Mouse (Mus musculus): ENCODE measurements at regions not wholly inside any gene's neighbourhood (a gene's known extent, or its start where the extent isn't known, plus 50 kb on each side); places are given as distances from the start of the nearest gene placed in this dataset.
A peak's percentile ranks its signal among the peaks of the same experiment; 100 is the strongest.

GRCm38 (mm10) chr7:69994540-69995303 lies 371.8 kb downstream of the Nr2f2 start:
- DNase-seq, result no peak

GRCm38 (mm10) chr7:69992383-69993327 lies 373.9 kb downstream of the Nr2f2 start:
- DNase-seq, result peak in 1 of 2 experiments; percentile 4

GRCm38 (mm10) chr7:69991982-69992381 lies 374.6 kb downstream of the Nr2f2 start:
- no peak for DNase-seq

- DNase-seq, result peak; percentile 2 to 15
Observed at GRCm38 (mm10) chr7:69988704-69989103, 377.8 kb downstream of the Nr2f2 start.

GRCm38 (mm10) chr7:69981301-69981700 lies 385.2 kb downstream of the Nr2f2 start:
- DNase-seq, result no peak

- no peak for DNase-seq
Observed at GRCm38 (mm10) chr7:69976369-69976768, 390.2 kb downstream of the Nr2f2 start.

GRCm38 (mm10) chr7:69964002-69964401 lies 402.5 kb downstream of the Nr2f2 start:
- no peak for DNase-seq

GRCm38 (mm10) chr7:69950221-69950670 lies 416.3 kb downstream of the Nr2f2 start:
- DNase-seq, result no peak

GRCm38 (mm10) chr7:69949647-69950121 lies 416.9 kb downstream of the Nr2f2 start:
- peak; percentile 83 to 87 for DNase-seq

- DNase-seq, result no peak
Observed at GRCm38 (mm10) chr7:69946396-69946795, 420.1 kb downstream of the Nr2f2 start.

GRCm38 (mm10) chr7:69941881-69942280 lies 424.7 kb downstream of the Nr2f2 start:
- no peak for DNase-seq

- DNase-seq, result no peak
Observed at GRCm38 (mm10) chr7:69925261-69925660, 441.3 kb downstream of the Nr2f2 start.

- peak in 1 of 2 experiments; percentile 7 for DNase-seq
Observed at GRCm38 (mm10) chr7:69924551-69924950, 442.0 kb downstream of the Nr2f2 start.

GRCm38 (mm10) chr7:69911760-69912159 lies 454.8 kb downstream of the Nr2f2 start:
- no peak for DNase-seq

GRCm38 (mm10) chr7:69890503-69891061 lies 476.0 kb downstream of the Nr2f2 start:
- no peak for DNase-seq

- DNase-seq, result no peak
Observed at GRCm38 (mm10) chr7:69888251-69888650, 478.3 kb downstream of the Nr2f2 start.

- DNase-seq, result no peak
Observed at GRCm38 (mm10) chr7:69877031-69877430, 489.5 kb downstream of the Nr2f2 start.

- DNase-seq, result no peak
Observed at GRCm38 (mm10) chr7:69865801-69866200, 500.7 kb downstream of the Nr2f2 start.

GRCm38 (mm10) chr7:69844631-69845324 lies 521.8 kb downstream of the Nr2f2 start:
- no peak for DNase-seq

- no peak for DNase-seq
Observed at GRCm38 (mm10) chr7:69837379-69837778, 529.2 kb downstream of the Nr2f2 start.

GRCm38 (mm10) chr7:69827251-69827650 lies 539.3 kb downstream of the Nr2f2 start:
- DNase-seq, result no peak

- no peak for DNase-seq
Observed at GRCm38 (mm10) chr7:69820570-69820969, 546.0 kb downstream of the Nr2f2 start.
